Mouse (Mus musculus): ENCODE measurements around the gene Ptdss2.

GRCm38 (mm10) chr7:141206182-141206937, 84.2 kb downstream of the Ptdss2 start:
- TF ChIP-seq CTCF (IDR thresholded peaks at IDR 0.05; ENCODE audit: control insufficient read depth, insufficient read depth, low read length), result no peak
- TF ChIP-seq POLR2A (IDR thresholded peaks at IDR 0.05; ENCODE audit: borderline replicate concordance, control insufficient read depth, low read depth, low read length), result no peak
